Mouse (Mus musculus) thymus, adult 18-20 months (tissue): ENCODE results near the gene Gm28048.

Experiments used
- DNase-seq, 2 experiments: peaks; one replicate each; pipeline ENCODE4 v3.0.0; 2022; ENCODE audit warnings: mixed read lengths in 2 of 2

Gm28048 gene

DNA sequence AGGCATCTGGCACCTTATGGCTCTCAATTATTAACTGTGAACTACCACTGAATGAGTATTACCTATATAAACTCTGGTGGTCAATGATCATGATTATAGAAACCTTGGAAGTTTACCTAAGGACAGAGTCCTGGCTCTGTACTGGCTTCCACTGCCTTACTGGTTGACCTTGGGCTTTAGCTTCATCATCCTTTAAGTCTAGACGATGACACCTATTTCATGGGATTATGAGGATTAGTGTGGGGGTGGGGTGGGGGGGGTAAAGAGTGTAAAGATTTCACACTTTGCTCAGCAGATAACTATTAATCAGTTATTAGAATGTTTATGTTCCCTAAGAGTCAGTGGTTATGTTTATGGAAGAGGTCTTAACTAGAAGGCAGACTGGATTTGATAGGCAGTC, 7.9 kb upstream of the Gm28048 start:
- DNase-seq: no peak

- DNase-seq: no peak
These were observed 5.5 kb upstream of the Gm28048 start for GRCm38 (mm10) chr11:22987357-22987756.

DNA sequence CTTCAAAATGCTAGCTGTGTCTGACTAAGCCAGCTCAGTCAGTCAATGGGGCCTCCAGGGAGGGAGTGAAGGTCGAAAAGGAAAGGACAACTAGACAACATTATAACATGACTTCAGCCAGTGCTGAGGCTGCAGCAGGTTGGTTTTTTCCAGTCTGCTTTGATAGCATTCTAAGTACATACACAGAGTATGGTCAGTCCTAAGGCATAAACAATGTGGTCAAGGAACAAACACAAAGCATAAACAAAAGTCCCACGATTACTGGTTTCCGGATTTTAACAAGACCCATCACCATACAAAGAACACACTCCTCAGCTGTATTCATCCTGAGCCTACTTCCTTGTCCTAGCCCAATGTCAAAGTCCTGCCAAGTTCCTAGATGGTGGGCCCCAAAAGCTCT, 3.6 kb upstream of the Gm28048 start:
- DNase-seq: no peak

- DNase-seq: no peak
These were observed 956 bp upstream of the Gm28048 start for GRCm38 (mm10) chr11:22982846-22983245.

GRCm38 (mm10) chr11:22981543-22981950, 343 bp downstream of the Gm28048 start:
- no peak for DNase-seq

DNA sequence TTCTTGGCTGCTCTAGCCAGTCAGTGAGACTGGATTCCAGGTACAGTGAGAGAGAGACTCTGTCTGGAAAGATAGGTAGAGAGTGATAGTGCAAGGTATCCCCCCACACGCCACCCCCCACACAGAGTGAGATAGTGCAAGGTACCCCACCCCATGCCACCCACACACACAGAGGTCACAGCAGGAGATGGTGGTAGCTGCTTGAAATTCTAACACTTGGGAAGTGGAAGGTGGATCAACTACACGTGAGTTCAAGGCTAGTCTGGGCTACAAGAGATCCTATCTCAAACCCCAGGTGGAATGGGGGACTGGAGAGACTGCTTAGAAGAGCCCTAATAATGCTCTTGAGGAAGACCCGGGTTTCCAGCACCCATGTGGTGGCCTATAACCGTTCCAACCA, 849 bp downstream of the Gm28048 start:
- no peak for DNase-seq

- no peak for DNase-seq
These were observed 2.7 kb downstream of the Gm28048 start for GRCm38 (mm10) chr11:22979221-22979620.

DNA sequence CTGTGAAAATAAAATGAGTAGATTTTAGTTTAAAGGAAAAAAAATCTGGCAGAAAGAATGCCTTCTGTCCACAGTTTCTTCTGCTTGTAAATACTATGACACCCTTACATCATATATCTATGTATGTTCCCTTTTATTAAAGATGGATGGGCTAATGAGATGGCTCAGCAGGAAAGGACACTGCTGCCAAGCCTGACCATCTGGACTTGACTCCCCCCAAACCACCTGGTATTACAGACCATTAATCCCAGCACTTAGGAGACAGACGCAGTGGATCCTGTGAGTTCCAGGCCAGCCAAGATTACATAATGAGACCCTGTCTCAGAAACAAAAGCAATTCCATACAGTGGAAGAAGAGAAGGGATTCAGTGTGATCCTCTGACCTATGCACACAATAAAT, 3.2 kb downstream of the Gm28048 start:
- no peak for DNase-seq

- no peak for DNase-seq
These were observed 3.7 kb downstream of the Gm28048 start for GRCm38 (mm10) chr11:22978215-22978614.

- DNase-seq: no peak
These were observed 8.3 kb downstream of the Gm28048 start for GRCm38 (mm10) chr11:22973599-22973998.

- peak; percentile 61 to 76 for DNase-seq
These were observed 9.0 kb downstream of the Gm28048 start for GRCm38 (mm10) chr11:22972746-22973526.

DNA sequence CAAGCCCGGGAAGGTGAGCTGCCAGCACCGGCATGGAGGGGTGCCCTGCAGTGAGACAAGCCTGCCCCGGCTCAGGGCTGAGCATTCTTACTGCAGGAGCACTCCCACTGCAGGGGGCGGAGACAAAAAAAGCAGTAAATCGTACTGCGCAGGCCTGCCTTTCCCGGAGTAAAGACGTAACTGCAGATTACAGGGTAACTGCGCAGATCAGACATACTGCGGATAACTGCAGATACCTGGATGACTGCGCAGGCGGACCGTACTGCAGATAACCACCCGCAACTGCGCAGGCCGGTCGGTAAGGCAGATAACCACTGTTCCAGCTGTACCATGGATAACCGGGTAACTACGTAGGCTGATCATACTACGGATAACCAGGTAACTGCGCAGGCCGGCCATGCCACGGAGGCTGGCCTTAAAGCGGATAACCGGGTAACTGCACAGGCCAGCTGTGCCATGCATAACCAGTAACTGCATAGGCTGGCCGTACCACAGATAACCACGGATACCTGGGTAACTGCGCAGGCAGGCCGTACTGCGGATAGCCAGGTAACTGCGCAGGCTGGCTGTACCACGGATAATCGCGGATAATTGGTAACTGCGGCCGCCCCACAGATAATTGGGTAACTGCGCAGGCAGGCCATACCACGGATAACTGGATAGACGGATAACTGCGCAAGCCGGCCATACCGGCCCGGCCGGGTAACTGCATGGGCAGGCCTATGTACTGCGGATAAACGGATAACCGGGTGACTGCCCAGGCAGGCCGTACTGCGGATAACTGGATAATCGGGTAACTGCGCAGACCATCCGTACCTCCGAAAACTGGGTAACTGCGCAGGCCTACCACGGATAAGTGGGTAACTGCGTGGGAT, 9.8 kb downstream of the Gm28048 start, which contains the start of gene Zrsr1:
Gene Zrsr1 (plus strand): TSS at position 171 of the 875 bp plus-strand sequence.
- peak; percentile 30 to 47 for DNase-seq

GRCm38 (mm10) chr11:22970546-22970945, 11.3 kb downstream of the Gm28048 start:
- no peak for DNase-seq

DNA sequence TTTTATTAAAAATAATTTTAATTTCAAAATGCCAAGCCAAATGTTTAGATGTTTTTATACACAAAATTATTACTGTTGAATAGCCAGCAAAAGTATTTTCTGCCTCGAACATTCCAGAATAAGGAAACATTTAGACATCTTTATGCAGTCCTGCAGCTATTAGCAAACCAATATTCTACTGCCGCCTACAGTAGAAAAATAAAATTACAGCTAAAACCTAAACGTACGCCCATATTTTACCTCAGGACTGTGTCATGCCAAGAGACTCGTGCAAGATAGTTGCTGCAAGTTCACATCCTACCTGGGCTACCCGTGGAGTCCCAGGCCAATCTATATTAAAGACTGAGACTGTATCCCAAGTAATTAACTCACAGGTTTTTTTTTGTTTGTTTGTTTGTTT, 12.4 kb downstream of the Gm28048 start:
- no peak for DNase-seq

DNA sequence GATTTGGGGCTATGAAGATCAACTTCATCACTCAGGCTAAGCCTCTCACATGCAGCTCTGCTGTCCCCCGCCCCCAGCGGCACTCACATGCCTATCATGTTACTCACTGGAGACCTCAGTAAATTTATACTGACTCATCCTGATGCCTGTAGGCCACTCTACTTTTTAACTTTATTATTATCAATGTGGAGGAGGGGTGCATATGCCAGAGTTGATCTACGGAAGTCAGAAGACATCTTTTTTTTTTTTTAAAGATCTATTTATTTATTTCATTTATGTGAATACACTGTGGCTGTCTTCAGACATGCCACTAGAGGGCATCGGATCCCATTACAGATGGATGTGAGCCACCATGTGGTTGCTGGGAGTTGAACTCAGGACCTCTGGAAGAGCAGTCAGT, 16.4 kb downstream of the Gm28048 start:
- DNase-seq: no peak

GRCm38 (mm10) chr11:22964401-22964800, 17.5 kb downstream of the Gm28048 start:
- no peak for DNase-seq

DNA sequence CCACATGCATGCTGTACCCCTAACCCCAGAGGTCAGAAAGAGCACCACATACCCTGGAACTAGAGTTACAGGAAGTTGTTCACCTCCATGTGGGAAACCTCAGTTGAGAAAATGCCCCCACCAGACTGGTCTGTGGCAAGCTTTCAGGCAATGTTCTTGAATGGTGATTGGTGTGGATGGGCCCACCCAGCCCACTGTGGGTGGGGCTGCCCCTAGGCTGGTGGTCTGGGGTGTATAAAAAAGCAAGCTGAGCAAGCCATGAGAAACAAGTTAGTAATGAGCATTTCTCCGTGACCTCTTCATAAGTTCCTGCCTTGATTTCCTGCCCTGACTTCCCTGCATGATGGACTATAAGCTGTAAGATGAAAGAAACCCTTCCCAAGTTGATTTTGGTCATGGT, 19.8 kb downstream of the Gm28048 start:
- DNase-seq: no peak

DNA sequence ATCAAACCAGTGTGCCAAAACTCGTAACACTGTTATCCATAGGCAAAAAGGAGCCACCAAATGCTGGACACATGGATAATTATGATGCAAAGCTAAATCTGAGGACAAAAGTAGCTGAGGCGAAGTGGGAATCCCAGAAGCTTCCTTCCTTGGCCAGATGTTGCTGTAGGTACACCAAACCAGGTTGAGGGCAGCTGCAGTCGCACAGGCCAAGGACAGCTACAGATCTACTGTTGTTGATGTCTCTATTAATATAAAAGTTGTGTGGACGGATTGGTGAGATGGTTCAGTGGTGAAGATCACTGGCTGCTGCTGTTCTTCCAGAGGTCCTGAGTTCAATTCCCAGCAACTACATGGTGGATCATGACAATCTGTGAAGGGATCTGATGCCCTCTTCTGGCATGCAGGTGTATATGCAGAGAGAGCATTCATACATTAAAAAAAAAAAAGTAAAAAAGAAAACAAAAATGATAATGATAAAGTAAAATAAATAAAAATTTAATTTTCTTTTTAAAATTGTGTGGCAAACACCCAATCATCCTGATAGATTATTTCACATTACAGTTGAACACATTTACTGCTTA, 24.0 kb downstream of the Gm28048 start:
- no peak for DNase-seq

DNA sequence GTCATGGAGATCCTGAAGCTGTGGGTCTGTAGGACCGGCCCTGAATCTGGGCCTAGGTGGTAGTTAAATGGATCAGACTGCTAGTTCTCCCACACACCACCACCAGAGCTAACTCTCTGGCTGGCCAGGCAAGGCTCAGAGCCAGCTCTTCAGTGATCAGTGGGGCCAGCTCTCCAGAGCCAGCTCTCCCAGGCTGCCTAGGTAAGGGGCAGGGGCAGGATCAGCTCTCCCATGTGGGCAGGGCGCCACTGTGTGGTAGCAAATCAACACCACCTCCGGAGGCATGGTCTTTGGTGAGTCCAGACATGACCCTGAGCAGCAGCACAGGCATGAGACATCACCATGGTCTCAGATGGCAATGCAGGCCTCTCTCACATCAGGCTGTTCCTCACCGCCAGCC, 25.1 kb downstream of the Gm28048 start:
- DNase-seq: peak; percentile 49 to 59

- no peak for DNase-seq
These were observed 25.5 kb downstream of the Gm28048 start for GRCm38 (mm10) chr11:22956346-22956745.

DNA sequence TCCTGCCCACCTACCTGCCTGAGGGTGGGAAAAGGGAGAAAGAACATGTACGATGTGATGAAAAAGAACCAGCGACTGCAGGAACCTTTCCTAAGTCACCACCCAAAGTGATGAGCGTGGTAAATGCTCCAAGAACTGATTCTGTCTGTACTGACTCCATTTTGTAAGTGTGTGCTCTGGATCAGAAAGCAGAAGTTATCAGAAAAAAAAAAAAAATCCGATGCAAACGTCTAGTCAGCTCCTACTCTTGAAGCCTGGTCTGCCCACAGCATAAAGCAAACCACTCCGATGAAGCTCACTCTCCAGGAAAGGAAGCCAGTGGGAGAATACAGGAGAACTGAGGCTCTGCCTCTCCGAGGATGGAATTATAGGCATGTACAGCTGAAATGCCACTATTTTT, 29.2 kb downstream of the Gm28048 start:
- DNase-seq: no peak

DNA sequence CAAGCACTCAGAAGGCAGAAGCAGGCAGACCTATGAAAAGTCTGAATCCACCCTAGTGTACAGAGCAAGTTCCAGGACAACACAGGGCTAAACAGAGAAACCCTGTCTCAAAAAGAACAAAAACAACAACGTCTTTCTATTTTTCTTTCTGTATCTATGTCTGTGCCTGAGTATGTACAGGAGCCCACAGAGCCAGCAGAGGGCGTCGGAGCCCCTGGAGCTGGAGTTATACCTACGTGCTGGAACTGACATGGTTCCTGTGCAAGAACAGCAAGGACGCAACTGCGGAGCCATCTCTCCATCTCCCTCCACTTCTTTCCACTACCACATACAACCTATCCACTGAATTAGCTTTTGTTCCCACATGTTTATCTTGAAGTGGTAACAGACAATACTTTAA, 31.8 kb downstream of the Gm28048 start:
- no peak for DNase-seq

- no peak for DNase-seq
These were observed 32.8 kb downstream of the Gm28048 start for GRCm38 (mm10) chr11:22949101-22949500.

DNA sequence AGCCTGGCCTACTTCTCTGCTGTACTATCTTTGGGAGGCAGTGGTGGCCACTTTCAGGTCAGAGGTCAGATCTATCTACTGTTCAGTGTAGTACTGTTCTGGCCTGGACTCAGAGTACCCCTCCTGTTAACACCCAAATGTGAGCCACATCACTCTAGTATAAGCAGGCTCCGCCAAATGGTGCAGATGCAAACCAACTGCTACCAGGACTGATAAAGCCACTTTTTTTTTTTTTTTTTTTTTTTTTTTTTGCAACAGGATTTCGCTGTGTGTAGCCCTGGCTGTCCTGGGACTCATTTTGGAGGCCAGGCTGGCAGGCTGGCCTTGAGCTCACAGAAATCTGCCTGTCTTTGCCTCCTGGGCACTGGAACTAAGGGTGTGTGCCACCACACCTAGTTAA, 42.9 kb downstream of the Gm28048 start:
- no peak for DNase-seq
